Mouse (Mus musculus): ENCODE data around the gene Gm36028. TPM values are rescaled to one million over a fixed set of nuclear protein-coding genes. Genes with fewer than 3 reads are reported as not detected.

Gm36028 gene
- polyA plus RNA-seq, 1 experiment from 2014 or later: 0.40 TPM

Other genes with a start within 250 kb of the Gm36028 start
- gene Ndufb4, start 206.7 kb downstream of the Gm36028 start, polyA plus RNA-seq (2014; fragmentation: Nextera tagmentation; extraction: Ambion mirVana): 50.5 and 63.0 TPM in 2 replicates
- 171 and 176 TPM in 2 replicates for gene Fstl1, start 84.3 kb downstream of the Gm36028 start, polyA plus RNA-seq (2014; fragmentation: Nextera tagmentation; extraction: Ambion mirVana)
- gene Lrrc58, start 7.2 kb upstream of the Gm36028 start, polyA plus RNA-seq (2014; fragmentation: Nextera tagmentation; extraction: Ambion mirVana): 64.8 and 73.5 TPM in 2 replicates
- 4.2 and 4.3 TPM in 2 replicates for gene Gpr156, start 55.4 kb upstream of the Gm36028 start, polyA plus RNA-seq (2014; fragmentation: Nextera tagmentation; extraction: Ambion mirVana)
- 106 and 110 TPM in 2 replicates for gene Gsk3b, start 227.9 kb upstream of the Gm36028 start, polyA plus RNA-seq (2014; fragmentation: Nextera tagmentation; extraction: Ambion mirVana)